Comparison of ENCODE assay signal across 9 mouse cellular contexts in the genomic region with DNA sequence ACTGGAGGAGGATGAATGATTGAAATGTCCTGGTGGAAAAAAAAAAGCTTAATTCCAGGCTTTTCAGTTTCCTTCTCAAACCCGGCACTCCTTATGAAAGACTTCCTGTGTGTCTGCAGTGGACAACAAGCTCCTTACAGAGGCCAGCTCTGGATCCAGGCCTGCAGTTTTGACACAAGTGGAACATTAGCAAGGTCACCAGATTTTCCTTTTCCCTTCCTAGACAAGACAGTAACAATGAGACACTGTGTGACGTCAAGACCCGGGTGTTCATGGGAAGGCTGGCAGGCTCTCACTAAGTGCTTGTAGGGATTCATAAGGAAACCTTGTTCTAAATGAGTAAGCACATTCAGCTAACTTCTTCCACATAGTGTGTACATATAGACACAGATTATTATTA.
A peak's percentile ranks its signal among the peaks of the same experiment; 100 is the strongest.
DNase-seq lines count a peak whose midpoint lies in the region; ATAC-seq and TF ChIP-seq lines count a peak whose summit lies in the region.
"Had no signal": no experiment of that assay in that cellular context is flagged by ENCODE, and none has a peak within 500 bp of the region (broad histone marks: within the 10 kb centered on the region; RNA-seq: fewer than 3 reads in every experiment).

No protein-coding gene starts in this region.

- no peaks in the 10 kb centered on the region for H3K36me3 ChIP-seq in liver, embryonic 13.5 days
- H3K36me3 ChIP-seq in liver, embryonic 11.5 days (ENCODE audit: control insufficient read depth, insufficient read depth, low read length) = no peaks in the 10 kb centered on the region
- no peaks in the 10 kb centered on the region for H3K36me3 ChIP-seq in embryonic facial prominence, embryonic 12.5 days
- H3K36me3 ChIP-seq in heart, postnatal 0 days (replicated peaks; ENCODE audit: control insufficient read depth, insufficient read depth, low read length) = no peaks in the 10 kb centered on the region

- peak overlapping the region; percentile 29; the same call in 1 of the 2 replicates for H3K4me2 ChIP-seq in liver, embryonic 13.5 days
- H3K4me2 ChIP-seq in liver, embryonic 11.5 days = no peak overlapping the region
- H3K4me2 ChIP-seq in embryonic facial prominence, embryonic 12.5 days (replicated peaks) = 0 out of 2 replicates have a peak overlapping the region, but pooled peaks have one; percentile 3
- H3K4me2 ChIP-seq in heart, postnatal 0 days (ENCODE audit: low read depth, low read length) = peak overlapping the region; percentile 5; the same call in 1 of the 2 replicates

- H3K4me3 ChIP-seq in liver, embryonic 13.5 days (replicated peaks) = no peak overlapping the region
- no peak overlapping the region for H3K4me3 ChIP-seq in liver, embryonic 11.5 days (ENCODE audit: low read depth, low read length)
- no peak overlapping the region for H3K4me3 ChIP-seq in embryonic facial prominence, embryonic 12.5 days
- H3K4me3 ChIP-seq in heart, postnatal 0 days (ENCODE audit: low read depth, low read length) = no peak overlapping the region

- no peak overlapping the region for H3K9ac ChIP-seq in liver, embryonic 13.5 days
- no peak overlapping the region for H3K9ac ChIP-seq in liver, embryonic 11.5 days (ENCODE audit: low read depth, low read length)
- no peak overlapping the region for H3K9ac ChIP-seq in embryonic facial prominence, embryonic 12.5 days
- no peak overlapping the region for H3K9ac ChIP-seq in heart, postnatal 0 days (replicated peaks; ENCODE audit: low read depth, low read length)

- no peak overlapping the region; the same call in 1 of the 2 replicates for H3K27ac ChIP-seq in liver, embryonic 13.5 days
- no peak overlapping the region for H3K27ac ChIP-seq in liver, embryonic 11.5 days (ENCODE audit: low read depth, low read length)
- 0 out of 2 replicates have a peak overlapping the region, but pooled peaks have one; percentile 12 for H3K27ac ChIP-seq in embryonic facial prominence, embryonic 12.5 days
- peak overlapping the region; percentile 83 for H3K27ac ChIP-seq in heart, postnatal 0 days (ENCODE audit: low read depth)

- 47% methylated on average over 3 of the region's 3 CpGs for WGBS in liver, embryonic 13.5 days (ENCODE audit: insufficient replicate concordance)
- WGBS in liver, embryonic 11.5 days = 49% methylated on average over 3 of the region's 3 CpGs
- WGBS in embryonic facial prominence, embryonic 12.5 days = 32% methylated on average over 3 of the region's 3 CpGs
- WGBS in heart, postnatal 0 days = 23% methylated on average over 3 of the region's 3 CpGs

- no peak for DNase-seq in liver, embryonic 13.5 days
- no peak for DNase-seq in liver, embryonic 11.5 days (ENCODE audit: low spot score)
- peak; percentile 86 for DNase-seq in heart, postnatal 0 days (ENCODE audit: low spot score)
- peak; percentile 40 for DNase-seq in layer of hippocampus, adult 9-10 months (ENCODE audit: low spot score)
- peak; percentile 56 to 59 for DNase-seq in lung, postnatal 4 days
- DNase-seq in testis, postnatal 14 days (ENCODE audit: low spot score) = peak; percentile 77
- DNase-seq in B cell, adult 2 months = no peak

- ATAC-seq in liver, embryonic 13.5 days (ENCODE audit: low read depth) = no peak
- no peak for ATAC-seq in liver, embryonic 11.5 days (replicated peaks; ENCODE audit: low FRiP score)
- no peak for ATAC-seq in embryonic facial prominence, embryonic 12.5 days (ENCODE audit: insufficient number of reproducible peaks, insufficient read depth, low FRiP score, low TSS enrichment)
- peak; percentile 70 for ATAC-seq in heart, postnatal 0 days (ENCODE audit: insufficient read depth, low read depth)

- no peaks in the 10 kb centered on the region for H3K4me1 ChIP-seq in liver, embryonic 13.5 days (replicated peaks)
- H3K4me1 ChIP-seq in liver, embryonic 11.5 days (replicated peaks; ENCODE audit: control insufficient read depth, insufficient read depth, low read length) = no peaks in the 10 kb centered on the region
- peaks cover 14% of the 10 kb centered on the region; the same call in 1 of the 2 replicates for H3K4me1 ChIP-seq in embryonic facial prominence, embryonic 12.5 days
- peaks cover 14% of the 10 kb centered on the region for H3K4me1 ChIP-seq in heart, postnatal 0 days (ENCODE audit: control insufficient read depth, insufficient read depth)

- TF ChIP-seq CTCF in heart, postnatal 0 days (IDR thresholded peaks at IDR 0.05; ENCODE audit: low read depth) = no peak

- no peak for TF ChIP-seq EP300 in heart, postnatal 0 days (IDR thresholded peaks at IDR 0.05; ENCODE audit: low read depth)

- H3K27me3 ChIP-seq in liver, embryonic 13.5 days = no peaks in the 10 kb centered on the region
- no peaks in the 10 kb centered on the region for H3K27me3 ChIP-seq in liver, embryonic 11.5 days (replicated peaks; ENCODE audit: control insufficient read depth, insufficient read depth, low read length)
- no peaks in the 10 kb centered on the region for H3K27me3 ChIP-seq in embryonic facial prominence, embryonic 12.5 days
- H3K27me3 ChIP-seq in heart, postnatal 0 days (ENCODE audit: control insufficient read depth, insufficient read depth, low read length) = no peaks in the 10 kb centered on the region
- H3K27me3 ChIP-seq: Patski had no signal

- no peaks in the 10 kb centered on the region for H3K9me3 ChIP-seq in liver, embryonic 13.5 days (replicated peaks)
- H3K9me3 ChIP-seq in liver, embryonic 11.5 days (ENCODE audit: control insufficient read depth, low read length) = no peaks in the 10 kb centered on the region
- H3K9me3 ChIP-seq in embryonic facial prominence, embryonic 12.5 days = no peaks in the 10 kb centered on the region
- H3K9me3 ChIP-seq in heart, postnatal 0 days (replicated peaks; ENCODE audit: control insufficient read depth, low read length) = no peaks in the 10 kb centered on the region

Comparison
In these comparisons a context has a peak if more than half of its experiments do, and no peak if none do; other contexts are left out.
1. DNase-seq: peak in heart, postnatal 0 days (single experiment), layer of hippocampus, adult 9-10 months (single experiment), lung, postnatal 4 days (2 of 2) and testis, postnatal 14 days (single experiment); none in liver, embryonic 13.5 days (single experiment), liver, embryonic 11.5 days (single experiment) and B cell, adult 2 months (0 of 2).
2. H3K27ac ChIP-seq: peak in embryonic facial prominence, embryonic 12.5 days (single experiment) and heart, postnatal 0 days (single experiment); none in liver, embryonic 13.5 days (single experiment) and liver, embryonic 11.5 days (single experiment).